Mouse (Mus musculus): ENCODE measurements around the gene Mc1r.
A peak's percentile ranks its signal among the peaks of the same experiment; 100 is the strongest.
"Not testable (repeated sequence)": the region's sequence is repeated elsewhere in the genome, so short reads cannot be mapped to it uniquely, and the experiment has no call there.

The Mc1r gene

GRCm38 (mm10) chr8:123412560-123413170 lies 5.8 kb downstream of the Mc1r start:
- DNase-seq, result peak; percentile 56

- DNase-seq, result no peak
Measured at GRCm38 (mm10) chr8:123414255-123414654, 7.3 kb downstream of the Mc1r start.

GRCm38 (mm10) chr8:123414997-123415696 lies 8.2 kb downstream of the Mc1r start:
- not testable (repeated sequence) for DNase-seq

- no peak for DNase-seq
Measured at GRCm38 (mm10) chr8:123415967-123416943, 9.3 kb downstream of the Mc1r start.

- no peak for DNase-seq
Measured at GRCm38 (mm10) chr8:123416944-123417555, 10.1 kb downstream of the Mc1r start.

GRCm38 (mm10) chr8:123419711-123420110 lies 12.8 kb downstream of the Mc1r start:
- DNase-seq, result no peak

- no peak for DNase-seq
Measured at GRCm38 (mm10) chr8:123420525-123421281, 13.8 kb downstream of the Mc1r start.

- no peak for DNase-seq
Measured at GRCm38 (mm10) chr8:123421325-123421724, 14.4 kb downstream of the Mc1r start.

GRCm38 (mm10) chr8:123422056-123422780 lies 15.3 kb downstream of the Mc1r start:
- peak; percentile 78 for DNase-seq

GRCm38 (mm10) chr8:123422781-123423159 lies 15.9 kb downstream of the Mc1r start:
- DNase-seq, result no peak

GRCm38 (mm10) chr8:123423441-123423840 lies 16.5 kb downstream of the Mc1r start, which contains the start of gene Def8:
Gene Def8 (plus strand): TSS chr8:123423527.
- DNase-seq, result no peak

- no peak for DNase-seq
Measured at GRCm38 (mm10) chr8:123426511-123427509, 19.9 kb downstream of the Mc1r start.

GRCm38 (mm10) chr8:123427639-123428275 lies 20.9 kb downstream of the Mc1r start:
- no peak for DNase-seq

- no peak for DNase-seq
Measured at GRCm38 (mm10) chr8:123428343-123428893, 21.5 kb downstream of the Mc1r start.

GRCm38 (mm10) chr8:123428939-123429721 lies 22.2 kb downstream of the Mc1r start:
- DNase-seq, result no peak

GRCm38 (mm10) chr8:123429722-123430013 lies 22.8 kb downstream of the Mc1r start:
- DNase-seq, result not testable (repeated sequence)

GRCm38 (mm10) chr8:123430936-123431335 lies 24.0 kb downstream of the Mc1r start:
- DNase-seq, result not testable (repeated sequence)

GRCm38 (mm10) chr8:123431616-123432365 lies 24.9 kb downstream of the Mc1r start:
- DNase-seq, result no peak

All from cerebellum, adult 8-10 months (tissue).